Mouse (Mus musculus) forebrain, embryonic 13.5 days (tissue): ENCODE results near the gene Cacng3. TPM values are rescaled to one million over a fixed set of nuclear protein-coding genes. Genes with fewer than 3 reads are reported as not detected.

Experiments used
- ATAC-seq: fragments of 200-750 bp; cut with Nextera tagmentation; 2 replicates; pipeline ENCODE4 v1.8.0; 2017
- H3K27ac ChIP-seq: fragments of 300-500 bp; sonication (generic); 2 replicates; pipeline ENCODE4 v1.5.1; 2015; ENCODE audit warnings: inconsistent platforms, mild to moderate bottlenecking, moderate library complexity
- H3K27me3 ChIP-seq: fragments of 300-500 bp; sonication (generic); 2 replicates; pipeline ENCODE4 v1.6.1; 2015; ENCODE audit warnings: mild to moderate bottlenecking, inconsistent platforms
- H3K36me3 ChIP-seq: fragments of 300-500 bp; sonication (generic); 2 replicates; pipeline ENCODE4 v1.6.1; 2015; ENCODE audit warnings: mild to moderate bottlenecking, inconsistent platforms; ENCODE audit not compliant: poor library complexity, severe bottlenecking
- H3K4me1 ChIP-seq: fragments of 300-500 bp; sonication (generic); 2 replicates; pipeline ENCODE4 v1.6.1; 2015; ENCODE audit warnings: inconsistent platforms
- H3K4me2 ChIP-seq: fragments of 300-500 bp; sonication (generic); 2 replicates; pipeline ENCODE4 v1.6.1; 2015; ENCODE audit warnings: inconsistent platforms, mild to moderate bottlenecking, moderate library complexity
- H3K4me3 ChIP-seq: fragments of 300-500 bp; sonication (generic); 2 replicates; pipeline ENCODE4 v1.5.1; 2015; ENCODE audit warnings: mild to moderate bottlenecking, inconsistent platforms
- H3K9ac ChIP-seq: fragments of 300-500 bp; sonication (generic); 2 replicates; pipeline ENCODE4 v1.6.1; 2015; ENCODE audit warnings: mild to moderate bottlenecking, inconsistent platforms
- H3K9me3 ChIP-seq: fragments of 300-500 bp; sonication (generic); replicated peaks from 2 replicates; pipeline ENCODE4 v1.6.1; 2016; ENCODE audit warnings: inconsistent platforms
- WGBS: fragments of 180-500 bp; shearing (Covaris S2); methylation state at CpG from one replicate; pipeline ENCODE4 v1.1.7; 2015; 5-methylcytosine and 5-hydroxymethylcytosine counted together
- polyA plus RNA-seq: library from polyadenylated mRNA; unstranded; fragments of >200 nt; fragmentation: Nextera tagmentation; extraction: Ambion mirVana; gene quantifications from 2 replicates; pipeline ENCODE4 v1.2.1, GENCODE M21; 2015

Gene Cacng3
- polyA plus RNA-seq, 1 experiment from 2014 or later = 3.4 TPM

- H3K4me1 ChIP-seq = peaks cover 7% of the 10 kb centered on the region
- H3K36me3 ChIP-seq = no peaks in the 10 kb centered on the region
- H3K4me3 ChIP-seq = no peak overlapping the region
- 80% methylated on average over 2 of the region's 2 CpGs for WGBS
- no peaks in the 10 kb centered on the region for H3K9me3 ChIP-seq
- H3K4me2 ChIP-seq = no peak overlapping the region
- H3K9ac ChIP-seq = no peak overlapping the region
- no peaks in the 10 kb centered on the region for H3K27me3 ChIP-seq
- no peak for ATAC-seq
- no peak overlapping the region for H3K27ac ChIP-seq
Measured at GRCm38 (mm10) chr7:122726376-122726775, 56.1 kb downstream of the Cacng3 start.

DNA sequence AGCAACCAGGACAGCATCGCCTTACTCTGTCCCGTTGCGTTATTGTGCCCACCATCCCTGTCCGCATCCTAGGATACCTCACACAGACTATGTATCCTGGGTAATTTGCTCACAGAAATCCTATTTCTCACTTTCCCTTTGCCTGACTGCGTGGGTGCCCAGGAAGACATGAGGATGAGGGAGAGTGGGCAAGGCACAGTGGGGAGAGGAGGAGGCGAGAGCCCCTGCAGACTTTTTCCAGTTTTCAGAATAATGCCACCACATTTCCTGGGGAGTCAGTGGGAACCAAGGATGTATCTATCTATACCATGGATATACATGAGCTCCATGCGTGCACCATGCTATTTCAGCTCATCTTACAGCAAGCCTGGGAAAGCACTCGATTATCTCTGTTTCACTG is 57.9 kb downstream of the Cacng3 start:
- no peaks in the 10 kb centered on the region for H3K9me3 ChIP-seq
- H3K4me3 ChIP-seq = no peak overlapping the region
- H3K9ac ChIP-seq = no peak overlapping the region
- no peaks in the 10 kb centered on the region for H3K27me3 ChIP-seq
- peaks cover 7% of the 10 kb centered on the region for H3K4me1 ChIP-seq
- WGBS = 91% methylated on average over 8 of the region's 8 CpGs
- H3K4me2 ChIP-seq = no peak overlapping the region
- ATAC-seq = no peak
- H3K36me3 ChIP-seq = no peaks in the 10 kb centered on the region
- no peak overlapping the region for H3K27ac ChIP-seq

- H3K4me2 ChIP-seq = no peak overlapping the region
- 39% methylated on average over 7 of the region's 7 CpGs for WGBS
- no peak overlapping the region for H3K9ac ChIP-seq
- no peak overlapping the region for H3K4me3 ChIP-seq
- no peak overlapping the region for H3K27ac ChIP-seq
- H3K9me3 ChIP-seq = no peaks in the 10 kb centered on the region
- H3K27me3 ChIP-seq = no peaks in the 10 kb centered on the region
- no peak for ATAC-seq
- no peaks in the 10 kb centered on the region for H3K36me3 ChIP-seq
- H3K4me1 ChIP-seq = peaks cover 7% of the 10 kb centered on the region
Measured at GRCm38 (mm10) chr7:122728846-122729245, 58.6 kb downstream of the Cacng3 start.

DNA sequence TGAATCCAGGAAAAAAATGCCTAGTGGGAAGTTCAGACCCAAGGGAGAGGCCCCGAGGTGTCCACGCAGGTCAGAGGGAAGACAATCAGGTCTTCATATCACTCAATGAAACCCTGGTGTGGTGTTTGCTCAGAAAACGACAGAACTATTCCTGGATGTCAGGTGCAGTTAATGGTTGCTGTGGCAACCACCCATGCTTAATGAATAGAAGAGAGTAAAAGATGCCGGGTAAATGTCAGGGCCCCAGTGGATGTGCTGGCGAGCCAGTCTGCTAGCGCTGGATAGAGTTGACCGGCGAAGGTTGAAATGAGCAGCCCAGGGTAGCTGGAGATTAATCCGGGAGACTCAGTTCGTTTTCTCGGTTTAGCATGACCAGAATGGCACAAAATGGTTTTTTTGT is 65.0 kb downstream of the Cacng3 start:
- Histone ChIP-seq H3K27me3 (no peaks in the 10 kb centered on the region), H3K36me3 (no peaks in the 10 kb centered on the region), H3K4me1 (peaks cover 26% of the 10 kb centered on the region), H3K4me3 (no peak overlapping the region), H3K27ac (no peak overlapping the region), H3K9ac (no peak overlapping the region), H3K4me2 (no peak overlapping the region), H3K9me3 (no peaks in the 10 kb centered on the region)
- 34% methylated on average over 11 of the region's 11 CpGs for WGBS
- ATAC-seq = 0 out of 2 replicates have a peak, but pooled peaks have one; percentile 33

DNA sequence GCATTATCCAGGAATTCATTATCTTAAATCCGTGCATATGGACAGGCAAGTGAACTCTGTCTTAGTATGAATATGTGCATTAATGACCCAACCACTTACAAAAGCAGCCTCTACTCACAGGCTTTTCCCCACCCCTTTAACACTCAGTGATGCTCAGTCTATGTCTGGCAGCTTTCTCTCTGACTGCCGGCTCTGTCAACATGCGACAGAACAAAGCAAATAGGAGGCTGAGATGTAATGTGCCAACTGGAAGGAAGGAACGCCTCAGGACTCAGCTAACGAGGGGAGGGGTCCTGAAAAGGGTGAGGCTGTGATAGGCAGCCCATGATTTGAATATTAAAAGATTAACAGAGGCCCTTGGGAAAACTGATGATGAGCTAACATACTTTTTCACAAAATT is 68.2 kb downstream of the Cacng3 start:
- no peak overlapping the region for H3K4me3 ChIP-seq
- peak; percentile 85 for ATAC-seq
- H3K4me1 ChIP-seq = peaks cover 26% of the 10 kb centered on the region
- H3K9me3 ChIP-seq = no peaks in the 10 kb centered on the region
- no peaks in the 10 kb centered on the region for H3K36me3 ChIP-seq
- H3K4me2 ChIP-seq = no peak overlapping the region
- H3K27me3 ChIP-seq = no peaks in the 10 kb centered on the region
- H3K9ac ChIP-seq = no peak overlapping the region
- WGBS = 18% methylated on average over 5 of the region's 5 CpGs
- peak overlapping the region; percentile 31 for H3K27ac ChIP-seq

DNA sequence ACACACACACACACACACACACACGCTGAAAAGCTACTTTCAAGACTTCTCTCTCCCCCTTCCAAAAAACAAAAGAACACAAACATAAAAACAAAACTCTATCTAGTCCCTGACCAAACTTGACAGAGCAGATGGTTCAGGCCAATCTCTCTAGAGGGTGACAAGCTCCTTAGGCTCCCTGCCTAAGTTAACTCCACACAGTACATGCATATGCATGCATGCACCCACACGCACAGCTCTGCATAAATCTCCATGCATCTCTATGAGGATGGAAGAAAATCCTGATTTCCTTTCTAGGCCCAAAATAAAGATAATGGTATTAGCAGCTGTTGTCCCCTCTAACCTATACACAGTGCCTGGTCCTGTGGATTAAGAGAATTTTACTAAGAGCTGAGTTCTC is 70.4 kb downstream of the Cacng3 start:
- no peaks in the 10 kb centered on the region for H3K9me3 ChIP-seq
- no peaks in the 10 kb centered on the region for H3K27me3 ChIP-seq
- no peak overlapping the region for H3K4me2 ChIP-seq
- H3K9ac ChIP-seq = no peak overlapping the region
- ATAC-seq = no peak
- 87% methylated on average over 2 of the region's 2 CpGs for WGBS
- H3K36me3 ChIP-seq = no peaks in the 10 kb centered on the region
- H3K4me1 ChIP-seq = peaks cover 19% of the 10 kb centered on the region
- H3K4me3 ChIP-seq = no peak overlapping the region
- H3K27ac ChIP-seq = no peak overlapping the region

DNA sequence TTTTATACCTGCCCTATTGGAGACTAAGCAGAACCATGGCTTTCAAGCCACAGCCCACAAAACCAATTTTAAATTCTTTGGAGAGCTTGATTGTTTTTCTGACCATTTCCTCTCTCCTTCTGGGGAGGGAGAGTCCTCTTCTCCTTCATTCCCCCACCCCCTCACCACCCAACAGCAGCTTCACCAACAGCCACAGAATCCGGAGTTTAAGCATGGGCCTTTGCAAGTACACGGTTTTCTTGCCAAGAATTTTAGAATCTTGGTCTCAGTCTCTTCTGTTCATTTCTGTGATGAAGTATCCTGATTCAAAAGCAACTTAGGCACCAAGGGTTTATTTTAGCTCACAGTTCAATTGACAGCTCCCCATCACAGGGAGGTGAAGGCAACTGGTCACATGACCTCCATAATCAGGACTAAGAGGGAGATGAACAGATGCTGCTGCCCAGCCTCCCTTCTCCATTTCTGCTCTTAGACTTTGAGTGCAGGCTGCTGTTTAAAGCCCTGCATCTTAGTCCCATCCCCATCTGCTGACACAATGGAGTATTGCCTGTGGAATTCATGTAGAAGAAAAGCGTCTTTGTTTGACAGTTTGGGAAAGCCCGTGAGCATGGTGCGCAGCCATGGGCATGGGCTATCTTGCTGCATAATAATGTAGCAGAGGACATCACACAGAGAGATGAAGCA is 85.8 kb downstream of the Cacng3 start:
- H3K4me3 ChIP-seq = no peak overlapping the region
- H3K4me2 ChIP-seq = no peak overlapping the region
- 68% methylated on average over 5 of the region's 5 CpGs for WGBS
- H3K27me3 ChIP-seq = no peaks in the 10 kb centered on the region
- H3K9me3 ChIP-seq = no peaks in the 10 kb centered on the region
- H3K4me1 ChIP-seq = peaks cover 16% of the 10 kb centered on the region
- no peaks in the 10 kb centered on the region for H3K36me3 ChIP-seq
- H3K27ac ChIP-seq = no peak overlapping the region
- no peak for ATAC-seq
- H3K9ac ChIP-seq = no peak overlapping the region

GRCm38 (mm10) chr7:122758645-122759044 is 88.4 kb downstream of the Cacng3 start:
- no peak overlapping the region for H3K27ac ChIP-seq
- no peak overlapping the region for H3K4me3 ChIP-seq
- WGBS = 87% methylated on average over 3 of the region's 3 CpGs
- ATAC-seq = no peak
- H3K4me2 ChIP-seq = no peak overlapping the region
- no peaks in the 10 kb centered on the region for H3K36me3 ChIP-seq
- no peaks in the 10 kb centered on the region for H3K27me3 ChIP-seq
- peaks cover 11% of the 10 kb centered on the region for H3K4me1 ChIP-seq
- H3K9me3 ChIP-seq = no peaks in the 10 kb centered on the region
- no peak overlapping the region for H3K9ac ChIP-seq

DNA sequence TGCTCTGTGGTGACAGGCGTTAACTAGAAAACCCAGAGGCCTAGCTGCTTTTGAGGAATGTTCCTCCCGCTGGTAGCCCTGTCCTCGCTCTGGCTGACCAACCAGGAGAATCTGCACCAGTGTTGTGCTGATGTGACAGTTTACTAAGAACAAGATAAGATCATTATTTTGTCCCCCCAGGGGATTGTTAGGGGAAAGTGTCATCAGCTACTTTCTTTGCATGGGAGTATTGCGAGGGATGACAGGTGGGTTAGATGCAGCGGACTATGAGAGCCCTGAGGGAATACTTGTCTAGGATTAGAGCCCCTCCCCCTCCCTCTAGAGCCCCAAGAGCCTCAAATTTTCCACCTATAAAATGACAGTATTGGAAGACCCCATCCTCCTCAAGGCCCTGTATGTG is 94.2 kb downstream of the Cacng3 start:
- ATAC-seq = no peak
- Histone ChIP-seq H3K27me3 (no peaks in the 10 kb centered on the region), H3K27ac (no peak overlapping the region)

GRCm38 (mm10) chr7:122768292-122769020 is 98.2 kb downstream of the Cacng3 start:
- Histone ChIP-seq H3K9me3 (no peaks in the 10 kb centered on the region), H3K36me3 (no peaks in the 10 kb centered on the region), H3K4me2 (no peak overlapping the region), H3K4me1 (no peaks in the 10 kb centered on the region), H3K9ac (no peak overlapping the region), H3K4me3 (no peak overlapping the region), H3K27me3 (no peaks in the 10 kb centered on the region), H3K27ac (no peak overlapping the region)
- no peak for ATAC-seq
- 92% methylated on average over 27 of the region's 27 CpGs for WGBS

More for the DNA sequence above, 94.2 kb downstream of the Cacng3 start:
- H3K4me1 ChIP-seq = peaks cover 11% of the 10 kb centered on the region
- no peak overlapping the region for H3K9ac ChIP-seq
- 81% methylated on average over 5 of the region's 5 CpGs for WGBS
- no peak overlapping the region for H3K4me2 ChIP-seq
- no peaks in the 10 kb centered on the region for H3K36me3 ChIP-seq
- no peaks in the 10 kb centered on the region for H3K9me3 ChIP-seq
- no peak overlapping the region for H3K4me3 ChIP-seq

- 82% methylated on average over 7 of the region's 7 CpGs for WGBS
- no peak overlapping the region for H3K4me2 ChIP-seq
- H3K9ac ChIP-seq = no peak overlapping the region
- no peak overlapping the region for H3K4me3 ChIP-seq
- no peaks in the 10 kb centered on the region for H3K27me3 ChIP-seq
- ATAC-seq = no peak
- no peaks in the 10 kb centered on the region for H3K9me3 ChIP-seq
- H3K4me1 ChIP-seq = no peaks in the 10 kb centered on the region
- H3K27ac ChIP-seq = no peak overlapping the region
- H3K36me3 ChIP-seq = no peaks in the 10 kb centered on the region
Measured at GRCm38 (mm10) chr7:122779601-122780000, 109.3 kb downstream of the Cacng3 start.

GRCm38 (mm10) chr7:122789929-122790328 is 119.6 kb downstream of the Cacng3 start:
- no peak for ATAC-seq
- H3K9ac ChIP-seq = no peak overlapping the region
- no peaks in the 10 kb centered on the region for H3K27me3 ChIP-seq
- no peak overlapping the region for H3K4me3 ChIP-seq
- no peak overlapping the region for H3K27ac ChIP-seq
- H3K4me2 ChIP-seq = no peak overlapping the region
- H3K9me3 ChIP-seq = no peaks in the 10 kb centered on the region
- 89% methylated on average over 7 of the region's 7 CpGs for WGBS
- no peaks in the 10 kb centered on the region for H3K36me3 ChIP-seq
- H3K4me1 ChIP-seq = no peaks in the 10 kb centered on the region
